11 mouse cellular contexts compared by ENCODE assay signal in genomic region chr2:125136846-125137245, GRCm38 (mm10). TPM values are rescaled to one million over a fixed set of nuclear protein-coding genes. Genes with fewer than 3 reads are reported as not detected.
A peak's percentile ranks its signal among the peaks of the same experiment; 100 is the strongest.
DNase-seq lines count a peak whose midpoint lies in the region; ATAC-seq and TF ChIP-seq lines count a peak whose summit lies in the region.
"Had no signal": no experiment of that assay in that cellular context is flagged by ENCODE, and none has a peak within 500 bp of the region (broad histone marks: within the 10 kb centered on the region; RNA-seq: fewer than 3 reads in every experiment).

No protein-coding gene starts in this region.

- no peak for TF ChIP-seq CTCF in liver, postnatal 0 days (IDR thresholded peaks at IDR 0.05; ENCODE audit: low read depth)

- TF ChIP-seq EP300 in liver, postnatal 0 days (IDR thresholded peaks at IDR 0.05; ENCODE audit: low read depth), result no peak

- 21% methylated on average over 7 of the region's 7 CpGs for WGBS in liver, embryonic 11.5 days
- 25% methylated on average over 7 of the region's 7 CpGs for WGBS in liver, postnatal 0 days (ENCODE audit: insufficient replicate concordance)
- 28% methylated on average over 7 of the region's 7 CpGs for WGBS in hindbrain, embryonic 14.5 days
- 29% methylated on average over 7 of the region's 7 CpGs for WGBS in neural tube, embryonic 14.5 days

- peaks cover 6% of the 10 kb centered on the region; the same call in 1 of the 2 replicates for H3K4me1 ChIP-seq in liver, embryonic 11.5 days (replicated peaks; ENCODE audit: control insufficient read depth, insufficient read depth, low read length)
- peaks cover 10% of the 10 kb centered on the region; the same call in 1 of the 2 replicates for H3K4me1 ChIP-seq in liver, postnatal 0 days (ENCODE audit: insufficient read depth)
- H3K4me1 ChIP-seq in hindbrain, embryonic 14.5 days (replicated peaks; ENCODE audit: control insufficient read depth, insufficient read depth, low read length), result 0 out of 2 replicates have a peak, but pooled peaks cover 3% of the 10 kb centered on the region
- 0 out of 2 replicates have a peak, but pooled peaks cover 3% of the 10 kb centered on the region for H3K4me1 ChIP-seq in neural tube, embryonic 14.5 days (ENCODE audit: control insufficient read depth, insufficient read depth, low read length)

- no peaks in the 10 kb centered on the region for H3K9me3 ChIP-seq in liver, embryonic 11.5 days (ENCODE audit: control insufficient read depth, low read length)
- H3K9me3 ChIP-seq in liver, postnatal 0 days (ENCODE audit: low read length), result no peaks in the 10 kb centered on the region
- H3K9me3 ChIP-seq in hindbrain, embryonic 14.5 days (ENCODE audit: control insufficient read depth, low read length), result no peaks in the 10 kb centered on the region
- H3K9me3 ChIP-seq in neural tube, embryonic 14.5 days (ENCODE audit: control insufficient read depth, low read length), result no peaks in the 10 kb centered on the region

- H3K4me3 ChIP-seq in liver, embryonic 11.5 days (ENCODE audit: low read depth, low read length), result no peak overlapping the region
- H3K4me3 ChIP-seq in liver, postnatal 0 days (ENCODE audit: low read depth, low read length), result no peak overlapping the region
- peak overlapping the region; percentile 40 for H3K4me3 ChIP-seq in hindbrain, embryonic 14.5 days (replicated peaks; ENCODE audit: low read length)
- peak overlapping the region; percentile 43 for H3K4me3 ChIP-seq in neural tube, embryonic 14.5 days (ENCODE audit: low read depth, low read length)

- no peaks in the 10 kb centered on the region for H3K36me3 ChIP-seq in liver, embryonic 11.5 days (ENCODE audit: control insufficient read depth, insufficient read depth, low read length)
- H3K36me3 ChIP-seq in liver, postnatal 0 days (replicated peaks; ENCODE audit: insufficient read depth, low read length), result no peaks in the 10 kb centered on the region
- H3K36me3 ChIP-seq in hindbrain, embryonic 14.5 days (replicated peaks; ENCODE audit: control insufficient read depth, insufficient read depth), result no peaks in the 10 kb centered on the region
- no peaks in the 10 kb centered on the region for H3K36me3 ChIP-seq in neural tube, embryonic 14.5 days (ENCODE audit: control insufficient read depth, insufficient read depth, low read length)

- H3K27ac ChIP-seq in liver, embryonic 11.5 days (ENCODE audit: low read depth, low read length), result no peak overlapping the region
- no peak overlapping the region for H3K27ac ChIP-seq in liver, postnatal 0 days (ENCODE audit: low read depth)
- peak overlapping the region; percentile 81 for H3K27ac ChIP-seq in hindbrain, embryonic 14.5 days
- peak overlapping the region; percentile 82 for H3K27ac ChIP-seq in neural tube, embryonic 14.5 days (ENCODE audit: low read depth, low read length)

- peak; percentile 60 for ATAC-seq in frontal cortex, adult (ENCODE audit: low TSS enrichment)
- ATAC-seq in liver, embryonic 11.5 days (replicated peaks; ENCODE audit: low FRiP score), result no peak
- ATAC-seq in liver, postnatal 0 days, result no peak
- ATAC-seq in hindbrain, embryonic 14.5 days (ENCODE audit: low FRiP score), result no peak
- ATAC-seq in neural tube, embryonic 14.5 days (ENCODE audit: low read depth), result no peak
- ATAC-seq: Patski had no signal

- no peaks in the 10 kb centered on the region for H3K27me3 ChIP-seq in liver, embryonic 11.5 days (replicated peaks; ENCODE audit: control insufficient read depth, insufficient read depth, low read length)
- H3K27me3 ChIP-seq in liver, postnatal 0 days (ENCODE audit: insufficient read depth, low read length), result peaks cover 4% of the 10 kb centered on the region; the same call in 1 of the 2 replicates
- no peaks in the 10 kb centered on the region for H3K27me3 ChIP-seq in hindbrain, embryonic 14.5 days (ENCODE audit: control insufficient read depth, insufficient read depth, low read length)
- no peaks in the 10 kb centered on the region for H3K27me3 ChIP-seq in neural tube, embryonic 14.5 days (ENCODE audit: control insufficient read depth, insufficient read depth, low read length)

- peak overlapping the region; percentile 62; the same call in 1 of the 2 replicates for H3K4me2 ChIP-seq in liver, embryonic 11.5 days
- H3K4me2 ChIP-seq in liver, postnatal 0 days (ENCODE audit: low read depth, low read length), result no peak overlapping the region
- peak overlapping the region; percentile 61 for H3K4me2 ChIP-seq in hindbrain, embryonic 14.5 days (replicated peaks)
- peak overlapping the region; percentile 75 for H3K4me2 ChIP-seq in neural tube, embryonic 14.5 days (ENCODE audit: low read depth, low read length)

- H3K9ac ChIP-seq in liver, embryonic 11.5 days (ENCODE audit: low read depth, low read length), result no peak overlapping the region
- H3K9ac ChIP-seq in liver, postnatal 0 days (replicated peaks), result no peak overlapping the region
- H3K9ac ChIP-seq in hindbrain, embryonic 14.5 days, result peak overlapping the region; percentile 59
- peak overlapping the region; percentile 54 for H3K9ac ChIP-seq in neural tube, embryonic 14.5 days (replicated peaks; ENCODE audit: low read depth, low read length)

- no peak for DNase-seq in frontal cortex, postnatal 10 days (ENCODE audit: low spot score in 2 of 2)
- DNase-seq in liver, embryonic 11.5 days (ENCODE audit: low spot score), result no peak
- no peak for DNase-seq in liver, postnatal 0 days
- no peak for DNase-seq in hindbrain, embryonic 14.5 days (ENCODE audit: low spot score)
- DNase-seq in frontal cortex, postnatal 14 days (ENCODE audit: low spot score in 2 of 2), result no peak
- DNase-seq in gastrocnemius, adult 18-20 months (ENCODE audit: low spot score), result no peak
- DNase-seq: kidney, adult 8-10 months; lung, adult 18-20 months had no signal

RNA-seq across cellular contexts. Expression of gene Ctxn2, which starts 0.4 kb away (rescaled TPM):
- not detected in 2 replicates for polyA plus RNA-seq in liver, embryonic 11.5 days (2014; fragmentation: Nextera tagmentation; extraction: Ambion mirVana)
- not detected in 2 replicates for polyA plus RNA-seq in liver, postnatal 0 days (2015; fragmentation: Nextera tagmentation; extraction: Ambion mirVana)
- polyA plus RNA-seq in hindbrain, embryonic 14.5 days (2014; fragmentation: Nextera tagmentation; extraction: Ambion mirVana), result 17.5 and 20.7 TPM in 2 replicates
- polyA plus RNA-seq in neural tube, embryonic 14.5 days (2014; fragmentation: Nextera tagmentation; extraction: Ambion mirVana), result 11.8 and 23.6 TPM in 2 replicates
- not detected for total RNA-seq in gastrocnemius, adult 18-20 months (2021)
- polyA plus RNA-seq: Patski had no signal

RNA-seq across cellular contexts. Expression of gene Myef2, which starts 13.4 kb away (rescaled TPM):
- 75.9 and 76.9 TPM in 2 replicates for polyA plus RNA-seq in liver, embryonic 11.5 days (2014; fragmentation: Nextera tagmentation; extraction: Ambion mirVana)
- 10.1 and 10.5 TPM in 2 replicates for polyA plus RNA-seq in liver, postnatal 0 days (2015; fragmentation: Nextera tagmentation; extraction: Ambion mirVana)
- polyA plus RNA-seq in hindbrain, embryonic 14.5 days (2014; fragmentation: Nextera tagmentation; extraction: Ambion mirVana), result 227 and 232 TPM in 2 replicates
- polyA plus RNA-seq in neural tube, embryonic 14.5 days (2014; fragmentation: Nextera tagmentation; extraction: Ambion mirVana), result 257 and 276 TPM in 2 replicates
- total RNA-seq in gastrocnemius, adult 18-20 months (2021), result 1 to 10 TPM; 1.5 to 2.2 TPM

RNA-seq across cellular contexts. Expression of gene Slc12a1, which starts 15.5 kb away (rescaled TPM):
- polyA plus RNA-seq in liver, embryonic 11.5 days (2014; fragmentation: Nextera tagmentation; extraction: Ambion mirVana), result not detected in 2 replicates
- polyA plus RNA-seq in liver, postnatal 0 days (2015; fragmentation: Nextera tagmentation; extraction: Ambion mirVana), result not detected in 2 replicates
- 0.15 and 0.18 TPM in 2 replicates for polyA plus RNA-seq in hindbrain, embryonic 14.5 days (2014; fragmentation: Nextera tagmentation; extraction: Ambion mirVana)
- polyA plus RNA-seq in neural tube, embryonic 14.5 days (2014; fragmentation: Nextera tagmentation; extraction: Ambion mirVana), result 0.21 TPM in 1 of 2 replicates, not detected in the other
- not detected for total RNA-seq in gastrocnemius, adult 18-20 months (2021)

Comparison
In these comparisons a context has a peak if more than half of its experiments do, and no peak if none do; other contexts are left out.
1. H3K27ac ChIP-seq: peak in hindbrain, embryonic 14.5 days (single experiment) and neural tube, embryonic 14.5 days (single experiment); none in liver, embryonic 11.5 days (single experiment) and liver, postnatal 0 days (single experiment).
2. H3K4me3 ChIP-seq: peak in hindbrain, embryonic 14.5 days (single experiment) and neural tube, embryonic 14.5 days (single experiment); none in liver, embryonic 11.5 days (single experiment) and liver, postnatal 0 days (single experiment).
3. H3K9ac ChIP-seq: peak in hindbrain, embryonic 14.5 days (single experiment) and neural tube, embryonic 14.5 days (single experiment); none in liver, embryonic 11.5 days (single experiment) and liver, postnatal 0 days (single experiment).
4. RNA of gene Ctxn2, which starts 0.4 kb away (polyA plus RNA-seq): 11.8 to 23.6 TPM in neural tube, embryonic 14.5 days and 17.5 to 20.7 TPM in hindbrain, embryonic 14.5 days; not detected in liver, embryonic 11.5 days and not detected in liver, postnatal 0 days; every median in the first group is over 10 times any median in the second.